Mouse (Mus musculus): Measurements from ENCODE around the gene Vav2. TPM values are rescaled to one million over a fixed set of nuclear protein-coding genes. Genes with fewer than 3 reads are reported as not detected.

Gene Vav2
- total RNA-seq, 2 experiments from 2014 or later: 11.2 to 11.5 TPM

DNA sequence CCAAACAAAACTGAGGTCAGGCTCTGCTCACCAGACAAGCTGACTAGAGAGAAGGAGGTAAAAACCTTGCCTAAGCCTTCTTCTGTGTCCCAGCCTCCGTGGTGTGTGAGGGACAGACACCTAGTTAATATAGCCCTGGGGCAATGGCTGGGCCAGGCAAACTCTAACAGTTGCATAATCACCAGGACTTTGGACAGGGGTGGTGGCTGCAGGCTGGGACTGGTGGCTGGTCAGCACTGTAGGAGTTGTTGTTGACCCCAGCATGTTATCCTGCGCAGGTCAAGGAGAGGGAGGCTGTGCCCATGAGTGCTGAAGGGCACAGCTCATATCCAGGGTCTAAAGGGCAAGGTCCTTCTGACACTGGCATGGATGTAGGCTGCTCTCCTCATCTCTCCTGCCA lies 178.6 kb downstream of the Vav2 start, which contains the start of gene Sardh:
Gene Sardh, minus strand, starts transcription at position 127 of the 400 bp plus-strand sequence.
- DNase-seq: no peak

DNA sequence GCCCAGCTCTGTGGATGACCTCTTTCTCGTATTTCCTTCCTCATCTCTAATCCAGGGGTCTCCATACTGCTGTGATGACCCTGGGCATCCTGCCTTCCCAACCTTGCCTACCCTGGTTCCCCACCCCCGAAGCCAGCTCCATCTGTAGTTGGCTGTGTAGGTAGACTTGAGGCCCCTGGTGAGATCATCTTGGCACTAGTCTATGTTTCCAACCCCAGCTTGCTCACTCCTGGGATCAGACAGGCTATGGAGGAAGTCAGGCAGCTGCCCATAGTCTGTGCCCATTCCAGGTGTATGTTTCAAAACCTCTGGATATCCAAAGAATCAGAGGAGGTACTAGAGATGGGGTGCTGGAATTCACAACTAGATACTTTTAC lies 179.4 kb downstream of the Vav2 start:
- DNase-seq: no peak

DNA sequence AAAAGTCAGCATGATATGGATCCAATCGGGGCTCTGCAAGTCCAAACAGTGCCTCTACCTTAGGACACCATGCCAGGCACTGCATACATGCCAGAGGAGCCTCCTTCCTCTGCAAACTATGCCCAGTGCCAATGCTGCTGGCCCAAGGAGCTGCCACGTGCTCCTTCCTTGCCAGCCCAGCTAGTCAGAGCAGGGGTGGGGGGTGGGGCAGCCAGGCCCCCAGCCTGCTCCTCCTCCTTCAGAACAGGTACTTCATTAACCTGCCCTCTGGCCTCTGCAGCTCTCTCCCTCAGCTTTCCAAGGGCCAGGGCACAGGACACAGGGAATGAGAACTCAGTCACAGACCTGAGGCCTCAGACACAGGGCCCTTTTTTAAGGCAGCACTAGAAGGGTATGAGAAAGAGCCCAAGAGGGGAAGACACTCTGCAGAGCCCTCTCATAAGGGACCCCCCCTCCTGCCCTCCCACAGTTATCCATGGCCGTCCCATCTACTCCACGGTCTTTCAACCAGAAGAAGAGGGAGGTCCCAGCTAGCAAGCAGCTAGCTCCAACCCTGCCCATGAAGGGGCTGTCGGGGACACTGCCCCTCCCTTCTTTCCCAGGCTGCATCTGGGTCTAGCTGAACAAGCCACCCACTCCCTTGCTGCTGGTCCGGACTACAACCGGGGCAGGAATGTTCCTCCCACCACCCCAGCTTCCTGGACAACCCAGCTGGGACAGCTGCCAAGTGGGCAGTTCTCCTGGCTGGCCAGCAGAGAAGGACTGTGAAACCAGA lies 179.9 kb downstream of the Vav2 start:
- DNase-seq: peak; percentile 65 to 73

DNA sequence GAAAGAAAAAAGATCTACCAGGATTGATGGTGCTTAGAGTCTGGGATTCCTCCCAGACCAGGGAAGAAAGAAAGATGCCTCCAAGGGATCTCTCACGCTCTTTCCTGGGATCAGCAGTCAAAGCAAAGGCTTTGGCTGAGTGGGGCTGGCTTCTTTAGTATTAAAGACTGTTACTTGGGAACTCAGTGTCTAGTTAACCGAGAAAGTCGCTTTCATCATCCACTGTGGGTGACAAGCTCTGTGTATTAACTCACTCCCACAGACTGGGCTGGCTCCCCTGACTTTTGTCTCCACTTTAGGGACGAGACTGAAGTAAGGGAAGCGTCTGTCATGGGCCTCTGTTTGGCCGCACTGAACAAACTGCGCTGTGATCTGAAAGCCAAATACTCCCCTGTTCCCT lies 180.9 kb downstream of the Vav2 start:
- no peak for DNase-seq

DNA sequence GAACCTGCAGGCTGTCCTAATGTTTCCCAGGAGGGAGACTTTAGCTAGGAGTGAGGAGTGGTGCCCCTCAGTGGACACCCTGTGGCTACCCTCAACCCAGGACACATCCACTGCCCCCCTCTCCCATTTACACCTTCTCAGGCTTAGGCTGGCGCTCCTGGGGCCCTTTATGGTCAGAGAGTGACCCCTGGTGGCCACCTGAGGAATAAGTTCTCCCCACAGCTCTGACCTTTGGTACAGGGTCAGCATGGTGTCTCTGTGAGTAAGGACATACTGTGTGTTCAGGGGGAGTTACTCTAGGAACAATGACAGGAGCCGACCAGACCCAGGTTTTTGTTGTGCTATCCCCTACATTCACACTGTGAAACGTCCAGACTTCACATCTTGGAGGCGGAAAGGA lies 189.5 kb downstream of the Vav2 start:
- DNase-seq: no peak

DNA sequence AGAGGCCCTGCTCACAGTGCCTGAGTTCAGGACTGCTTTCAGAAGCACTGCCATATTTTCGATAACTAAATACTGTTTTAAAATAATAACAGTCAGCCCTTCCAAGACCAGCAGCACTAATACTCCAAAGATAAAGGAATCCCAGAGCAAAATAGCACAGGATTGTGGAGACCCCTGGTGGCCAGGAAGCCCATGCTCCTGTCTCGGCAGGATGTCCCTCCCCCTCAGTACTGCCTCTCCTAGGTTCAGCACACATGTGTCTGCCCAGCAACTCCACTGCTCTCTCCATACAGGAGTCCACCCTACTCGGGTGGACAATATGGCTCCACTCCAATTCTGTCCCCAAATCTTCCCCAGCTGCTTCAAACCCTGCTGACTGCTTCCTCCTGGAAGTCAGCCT lies 191.1 kb downstream of the Vav2 start:
- DNase-seq: peak; percentile 77 to 78

DNA sequence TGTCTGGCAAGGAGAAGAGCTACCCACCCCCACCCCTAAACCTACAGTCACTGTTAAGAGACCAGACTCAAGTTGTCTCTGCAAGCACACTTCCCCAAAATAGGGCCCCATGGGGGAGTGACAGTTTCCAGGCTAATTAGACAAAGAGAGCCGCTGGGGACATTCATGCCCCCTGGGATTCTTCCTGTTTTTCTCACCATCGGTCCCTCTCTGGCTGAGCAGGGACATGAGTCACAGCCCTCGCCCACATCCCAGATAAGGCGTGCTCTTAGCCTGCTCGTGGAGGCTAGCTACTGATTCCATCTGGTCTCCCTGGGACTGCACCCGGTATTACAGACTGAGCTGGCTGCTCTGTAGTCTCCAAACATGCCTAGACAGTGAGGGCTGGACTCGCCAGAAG lies 194.5 kb downstream of the Vav2 start:
- DNase-seq: peak; percentile 46 to 66

DNA sequence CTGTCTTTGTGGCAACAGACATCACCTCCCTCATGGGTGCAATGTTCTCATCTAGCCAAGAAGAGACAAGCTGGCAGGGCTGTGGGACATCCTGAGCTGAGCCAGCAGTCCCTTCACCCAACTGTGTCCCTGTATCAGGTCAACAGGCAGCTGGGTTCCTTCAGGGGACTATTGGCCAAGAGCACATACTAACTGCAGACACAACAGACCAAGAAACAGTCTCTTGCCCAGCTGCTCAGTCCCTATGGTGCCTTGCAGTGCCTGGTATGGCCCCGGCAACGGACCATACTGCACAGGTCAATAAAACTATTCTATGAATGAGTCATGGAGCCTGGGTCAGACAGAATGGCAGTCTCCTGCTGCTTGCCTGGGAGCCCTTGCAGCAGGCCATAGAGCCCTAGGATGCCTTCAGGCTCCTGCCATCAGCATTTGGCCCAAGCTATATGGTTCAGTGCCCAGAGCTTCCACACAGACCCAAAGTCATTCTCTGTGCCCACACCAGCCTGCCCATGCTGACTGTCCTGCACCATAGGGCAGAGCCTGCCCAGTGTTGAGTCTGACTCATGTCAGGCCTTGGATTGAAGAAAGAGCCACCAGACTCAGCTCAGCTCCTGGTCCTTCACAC lies 197.2 kb downstream of the Vav2 start:
- no peak for DNase-seq

DNA sequence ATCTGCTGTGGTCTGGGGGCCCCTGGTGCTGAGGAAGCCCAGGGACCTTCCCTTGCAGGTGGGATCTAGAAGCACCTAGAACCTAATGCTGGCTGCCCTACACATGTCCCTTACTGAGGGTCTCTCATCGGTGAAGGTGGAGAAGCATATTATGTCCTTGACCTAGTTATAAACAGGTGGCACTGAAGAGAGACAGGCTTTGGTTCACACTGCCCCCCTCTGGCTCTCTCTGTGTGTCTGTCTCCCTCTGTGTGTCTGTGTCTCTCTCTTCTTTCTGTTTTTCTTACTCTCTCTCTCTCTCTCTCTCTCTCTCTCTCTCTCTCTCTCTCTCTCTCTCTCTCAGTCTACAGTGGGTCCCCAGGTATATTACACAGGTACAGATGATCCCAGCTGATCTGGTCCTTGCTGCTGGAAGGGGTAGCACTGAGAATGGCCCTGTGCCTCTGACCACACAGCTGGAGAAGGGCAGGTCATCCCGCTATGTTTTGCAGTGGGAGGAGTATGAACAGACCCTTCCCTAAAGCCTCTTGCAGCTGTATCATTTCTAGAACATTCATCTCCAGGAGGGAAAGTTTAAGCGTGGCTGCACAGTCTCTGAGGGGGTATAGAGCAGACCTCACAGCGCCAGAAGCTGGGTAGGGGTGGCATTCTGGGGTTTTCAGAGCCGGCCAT lies 197.9 kb downstream of the Vav2 start:
- no peak for DNase-seq

DNA sequence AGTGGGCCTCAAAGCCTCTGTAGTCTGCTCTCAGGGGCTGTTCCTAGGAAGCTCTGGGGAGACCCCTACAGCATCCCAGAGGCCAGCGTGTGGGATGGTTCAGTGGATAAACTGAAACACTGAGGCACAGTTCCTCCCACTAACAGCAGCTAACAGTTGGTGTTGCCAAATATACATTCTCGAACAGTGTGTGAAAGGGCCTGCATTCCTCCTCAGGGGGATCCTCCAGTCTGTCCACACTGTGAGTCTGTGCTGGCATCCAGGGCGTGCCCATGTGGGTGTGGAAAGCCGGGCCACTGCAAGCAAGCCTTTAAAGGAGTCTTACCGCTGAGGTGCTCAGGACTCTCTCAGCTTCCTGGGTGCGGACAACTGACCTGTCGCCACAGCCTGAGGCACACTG lies 200.3 kb downstream of the Vav2 start:
- DNase-seq: no peak

DNA sequence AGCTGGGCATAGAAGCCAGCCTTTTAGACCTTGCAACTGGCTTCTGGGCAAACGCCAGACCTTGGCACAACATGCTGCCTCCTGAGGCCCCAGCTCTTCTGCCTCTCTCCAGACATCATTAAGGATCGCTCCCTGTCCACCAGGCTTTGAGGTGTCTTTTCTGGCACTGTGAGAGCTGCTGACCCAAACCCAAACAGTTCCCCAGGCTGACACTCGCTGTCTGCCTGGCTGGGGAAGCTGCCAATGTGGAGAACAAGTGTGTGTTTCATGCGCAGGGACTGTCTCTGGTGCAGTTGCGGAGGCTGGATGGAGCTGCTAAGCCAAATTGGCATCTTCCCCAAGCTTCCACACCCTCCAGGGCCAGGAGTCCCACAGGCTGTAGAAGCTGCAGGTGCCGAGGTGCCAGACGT lies 203.8 kb downstream of the Vav2 start:
- peak; percentile 66 to 78 for DNase-seq

DNA sequence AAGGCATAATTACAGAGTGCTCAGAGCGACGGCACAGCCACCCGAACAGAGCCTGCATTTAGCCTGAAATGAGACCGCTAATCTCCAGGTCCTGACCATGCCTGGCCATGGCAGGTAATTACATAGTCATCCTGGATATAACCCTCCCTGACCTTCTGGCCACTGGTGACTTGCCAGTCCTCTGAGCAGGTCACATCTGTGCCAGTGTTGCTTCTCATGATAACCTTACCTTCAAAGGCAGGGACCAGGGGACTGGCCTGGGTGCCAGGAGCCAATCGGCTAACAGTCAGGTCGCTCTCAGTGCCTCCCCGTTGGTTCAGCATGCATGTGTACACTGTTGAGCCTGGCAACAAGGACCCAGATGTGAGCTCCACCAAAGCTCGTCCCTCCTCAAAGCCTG lies 208.3 kb downstream of the Vav2 start:
- DNase-seq: no peak

DNA sequence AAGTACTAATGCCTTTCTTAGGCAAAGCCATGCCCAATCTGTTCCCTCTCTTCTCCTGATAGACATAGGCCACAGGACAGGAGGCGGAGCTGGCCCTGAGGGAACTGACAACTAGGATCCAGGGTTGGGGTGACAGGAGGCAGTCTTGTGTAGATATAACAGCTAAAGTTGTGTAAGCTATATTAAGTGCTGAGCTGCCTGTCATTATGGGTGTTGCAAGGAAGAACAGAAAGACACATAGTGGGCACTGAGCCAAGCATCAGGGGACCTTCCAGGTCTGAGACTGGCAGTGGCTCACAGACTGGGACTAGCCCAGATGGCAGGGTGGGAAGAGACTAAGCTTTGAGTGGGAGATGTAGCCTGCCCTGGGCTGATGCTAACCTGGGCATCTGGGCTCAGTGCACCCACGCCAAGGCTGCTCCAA lies 208.7 kb downstream of the Vav2 start:
- no peak for DNase-seq

DNA sequence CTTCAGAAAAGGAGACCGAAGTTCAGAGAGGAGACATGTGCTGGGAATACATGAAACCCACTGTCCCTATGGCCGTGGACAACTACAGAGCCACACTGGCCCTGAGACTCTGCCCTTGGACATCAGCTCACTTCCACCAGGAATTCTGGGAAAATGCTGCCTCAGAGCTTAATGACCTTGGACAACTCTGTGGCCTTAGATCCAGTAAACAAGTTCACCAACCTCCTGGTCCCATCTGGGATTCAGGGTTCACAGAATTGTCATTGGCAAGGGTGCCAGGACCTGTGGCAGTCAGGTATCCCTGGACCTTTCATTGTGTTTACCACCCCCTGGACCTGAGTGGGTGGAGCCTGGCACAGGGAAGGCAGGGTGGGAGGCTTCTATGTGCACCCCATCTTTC lies 211.3 kb downstream of the Vav2 start:
- DNase-seq: no peak

Small RNA genes lying within 50 kb of the gene (microRNA-seq; reads per million reads assigned to microRNA genes)
- gene Gm24049 (0 to 0.30 reads per million in 2 experiments), gene Mir7578 (0 reads per million in 2 experiments)

Other genes starting within 250 kb of the Vav2 start
- gene Sardh, start 178.7 kb downstream of the Vav2 start, total RNA-seq (2021): 1 to 10 TPM; 7.2 to 8.7 TPM
- gene Brd3os, start 15.3 kb upstream of the Vav2 start, total RNA-seq (2021): 10 to 100 TPM; 22.6 to 24.0 TPM
- 10 to 100 TPM; 54.5 to 56.6 TPM for gene Brd3, start 80.6 kb upstream of the Vav2 start, total RNA-seq (2021)
- gene Wdr5, start 88.1 kb upstream of the Vav2 start, total RNA-seq (2021): 10 to 100 TPM; 27.1 to 27.7 TPM
- gene Rxra, start 249.4 kb upstream of the Vav2 start, total RNA-seq (2021): 10 to 100 TPM; 25.1 to 27.9 TPM